Mouse (Mus musculus): ENCODE data around the gene Limd2.

DNA sequence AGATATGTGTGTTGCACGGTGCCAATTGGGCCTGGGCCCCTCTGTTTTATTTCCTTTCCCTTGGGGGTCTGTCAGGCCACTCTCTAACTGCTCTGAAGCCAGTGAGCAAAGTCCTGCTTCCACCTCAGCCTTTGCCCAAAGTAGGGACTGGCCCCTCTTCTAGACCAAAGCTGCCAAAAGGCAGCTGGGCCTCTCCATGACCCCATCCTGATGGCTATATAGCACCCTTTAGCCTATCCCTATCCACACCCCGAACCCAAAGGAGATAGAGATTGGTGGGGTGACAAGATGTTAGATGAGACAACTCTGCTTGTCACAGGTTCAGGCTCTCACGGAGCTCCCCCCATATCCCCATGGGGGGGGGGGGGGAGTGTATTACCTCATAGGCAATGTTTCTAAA is 4.9 kb downstream of the Limd2 start:
- TF ChIP-seq POLR2A (IDR thresholded peaks at IDR 0.05; ENCODE audit: borderline replicate concordance, extremely low read depth, insufficient read depth, insufficient read length, poor library complexity, severe bottlenecking) = no peak
- no peak for TF ChIP-seq CTCF (IDR thresholded peaks at IDR 0.05; ENCODE audit: borderline replicate concordance, extremely low read depth, insufficient read depth, insufficient read length)

Measured in brain, embryonic 14.5 days (tissue).